Mouse (Mus musculus): Measurements from ENCODE around the gene Stxbp4. TPM values are rescaled to one million over a fixed set of nuclear protein-coding genes. Genes with fewer than 3 reads are reported as not detected.

Stxbp4 gene
- polyA plus RNA-seq (2021; fragmentation: Nextera tagmentation) = 4.5 and 4.6 TPM in 2 replicates
- long read RNA-seq, experiment 1, full-length matches to known transcripts = 16 of 37 reads
- long read RNA-seq, experiment 1, partial matches to known transcripts = 7 of 37 reads
- long read RNA-seq, experiment 1, other reads (novel, unspliced or antisense) = 14 of 37 reads
- long read RNA-seq, experiment 2, full-length matches to known transcripts = 6 of 19 reads
- long read RNA-seq, experiment 2, partial matches to known transcripts = 6 of 19 reads
- long read RNA-seq, experiment 2, other reads (novel, unspliced or antisense) = 7 of 19 reads

DNA sequence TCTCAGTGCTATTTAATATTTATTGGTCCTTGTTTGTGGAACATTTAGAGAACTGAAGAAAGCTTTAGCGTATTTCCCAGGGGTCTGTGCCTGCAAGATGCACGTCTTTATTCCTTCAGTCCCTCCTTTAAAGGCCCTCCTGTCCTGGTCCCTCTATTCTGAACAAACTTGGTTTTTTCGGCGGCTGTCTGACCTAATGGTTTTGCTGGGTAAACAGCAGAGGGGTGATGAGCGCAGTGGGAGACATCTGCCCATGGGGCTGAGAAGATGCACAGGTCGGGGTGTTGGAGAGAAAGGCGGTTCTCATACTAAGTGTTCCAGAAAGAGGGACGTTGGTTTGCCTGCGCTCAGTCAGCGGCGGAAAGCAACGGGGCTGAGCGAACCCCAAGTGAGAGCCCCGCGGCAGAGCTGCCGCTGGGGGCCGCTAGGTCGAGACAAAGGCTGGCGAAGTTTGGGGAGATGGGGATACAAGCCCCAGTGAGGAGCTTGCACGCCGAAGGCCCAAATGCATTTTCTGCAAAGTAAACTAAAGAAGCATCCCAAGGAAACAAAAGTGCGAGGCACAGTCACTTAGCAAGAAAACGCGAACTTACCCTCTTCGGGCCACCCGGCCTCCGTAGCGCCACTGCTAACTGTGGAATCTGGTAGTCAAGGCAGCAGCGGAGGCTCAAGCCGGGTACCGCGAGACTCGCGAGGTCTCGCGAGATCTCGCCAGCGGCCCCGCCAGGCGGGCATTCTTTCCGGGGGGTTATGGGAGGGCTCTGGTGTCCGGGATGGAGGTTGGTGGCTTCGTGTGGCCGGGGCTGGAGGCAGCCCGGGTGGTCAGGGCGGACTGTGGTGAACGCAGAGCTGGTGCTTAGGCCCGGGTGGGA lies at the start of gene Stxbp4, which contains the start of gene Cox11:
Gene Stxbp4, minus strand, starts transcription at position 645 of the 872 bp plus-strand sequence.
Gene Cox11, plus strand, starts transcription at position 734 of the 872 bp plus-strand sequence.

Other genes with a start within 250 kb of the Stxbp4 start
- gene Hlf, start 247.2 kb downstream of the Stxbp4 start, polyA plus RNA-seq (2021; fragmentation: Nextera tagmentation) = 39.6 and 51.0 TPM in 2 replicates
- gene Cox11, start 89 bp upstream of the Stxbp4 start, polyA plus RNA-seq (2021; fragmentation: Nextera tagmentation) = 26.9 and 32.7 TPM in 2 replicates
- gene Tom1l1, start 50.3 kb upstream of the Stxbp4 start, polyA plus RNA-seq (2021; fragmentation: Nextera tagmentation) = 26.0 and 29.5 TPM in 2 replicates

Measured in left cerebral cortex, adult 6 months (tissue).